Mouse (Mus musculus) activated CD4-positive, CD25-positive, alpha-beta regulatory T cell, adult 9 weeks (primary cell): ENCODE results near the gene Epm2a. TPM values are rescaled to one million over a fixed set of nuclear protein-coding genes. Genes with fewer than 3 reads are reported as not detected.

Source experiments
- polyA plus RNA-seq: library from polyadenylated mRNA; unstranded; fragments of 100-300 nt; shearing (Covaris generic); gene quantifications from one replicate; pipeline ENCODE4 v1.2.1, GENCODE M21; 2017

Gene Epm2a
- polyA plus RNA-seq = not detected

DNA sequence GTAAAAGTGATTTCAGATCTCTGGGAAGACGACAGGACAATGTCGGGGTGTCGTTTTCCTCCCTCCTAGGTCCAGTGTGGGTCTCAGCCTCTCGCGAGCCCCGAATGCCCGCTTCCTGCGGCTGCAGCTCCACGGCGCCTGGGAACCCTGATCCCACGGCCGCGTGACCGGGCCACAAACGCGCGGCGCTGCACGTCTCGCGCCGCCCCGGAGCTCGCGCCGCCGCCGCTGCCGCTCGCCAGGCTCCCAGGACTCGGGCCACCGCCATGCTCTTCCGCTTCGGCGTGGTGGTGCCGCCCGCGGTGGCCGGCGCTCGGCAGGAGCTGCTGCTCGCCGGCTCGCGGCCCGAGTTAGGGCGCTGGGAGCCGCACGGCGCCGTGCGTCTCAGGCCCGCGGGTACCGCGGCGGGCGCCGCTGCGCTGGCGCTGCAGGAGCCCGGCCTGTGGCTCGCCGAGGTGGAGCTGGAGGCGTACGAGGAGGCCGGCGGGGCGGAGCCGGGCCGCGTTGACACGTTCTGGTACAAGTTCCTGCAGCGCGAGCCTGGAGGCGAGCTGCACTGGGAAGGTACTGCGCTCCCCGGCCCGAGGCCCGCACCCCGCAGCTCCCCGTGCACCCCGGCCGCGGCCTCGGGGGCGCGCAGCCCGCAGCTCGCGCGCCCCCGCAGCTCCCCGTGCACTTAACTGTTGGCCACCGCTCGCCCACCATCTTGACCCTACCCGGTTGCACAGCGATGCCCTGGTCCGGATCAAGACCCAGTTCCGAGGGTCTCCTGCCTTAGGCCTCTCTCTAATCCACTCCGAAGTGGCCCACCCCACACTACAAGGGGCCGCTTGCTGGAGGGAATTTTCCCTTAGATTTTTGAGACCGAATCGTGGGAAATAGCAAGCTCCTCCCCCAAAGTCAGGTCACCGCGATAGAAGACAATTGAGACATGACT is at the start of gene Epm2a:
TSS of gene Epm2a (plus strand) at position 200 of the 937 bp plus-strand sequence.

Other genes starting within 250 kb of the Epm2a start
- 65.3 TPM for gene Shprh, start 194.0 kb upstream of the Epm2a start, polyA plus RNA-seq
- 2.9 TPM for gene Fbxo30, start 62.1 kb upstream of the Epm2a start, polyA plus RNA-seq